Mouse (Mus musculus): ENCODE data around the gene Creb3.
"Not testable (repeated sequence)": the region's sequence is repeated elsewhere in the genome, so short reads cannot be mapped to it uniquely, and the experiment has no call there.

Creb3 gene

DNA sequence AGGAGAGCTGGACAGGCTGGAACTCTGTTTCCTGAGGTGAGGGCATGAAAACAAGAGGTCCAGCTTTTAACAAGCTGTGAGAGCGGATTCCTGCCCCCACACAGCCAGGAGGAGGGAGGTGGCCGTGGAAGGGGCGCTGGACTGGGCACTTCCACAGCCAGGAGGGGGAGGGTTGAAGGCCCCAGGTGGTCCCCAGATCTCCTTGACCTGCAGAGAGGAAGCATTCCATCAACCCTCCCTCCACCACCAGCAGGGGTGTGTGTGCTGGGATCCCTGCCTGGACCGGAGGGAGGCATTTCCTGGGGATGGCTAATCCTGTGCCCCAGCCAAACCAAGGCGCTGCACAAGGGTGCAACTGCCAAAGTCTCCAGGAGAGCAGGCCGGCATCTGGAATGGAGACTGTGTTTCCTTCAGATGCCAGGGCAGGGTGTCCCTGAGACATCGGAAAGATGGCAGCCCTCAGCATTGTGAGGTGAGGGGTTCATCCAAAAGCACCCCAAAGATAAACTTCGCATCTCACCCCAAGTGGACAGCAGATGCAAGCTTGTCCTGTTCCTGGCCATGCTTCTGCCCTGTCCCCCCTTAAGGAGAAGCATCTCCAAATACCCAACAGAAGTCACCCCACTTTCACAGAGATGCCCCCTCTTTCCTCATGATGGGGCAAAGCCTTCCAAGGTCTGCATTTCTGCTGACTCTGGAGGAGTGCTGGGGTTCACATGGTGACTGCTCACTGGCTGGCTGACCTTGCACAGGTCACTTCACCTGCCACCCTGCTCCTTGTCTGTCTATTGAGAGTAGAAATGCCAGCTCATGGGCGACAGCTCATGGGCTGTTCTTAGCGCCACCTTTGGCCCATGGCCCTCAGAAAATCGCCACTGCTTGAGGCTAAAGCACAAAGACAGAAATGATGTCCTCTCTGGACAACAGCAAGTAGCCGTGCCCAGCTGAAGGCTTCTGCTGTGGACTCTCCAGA lies 22.6 kb downstream of the Creb3 start, which contains the start of gene Msmp:
Gene Msmp (minus strand): TSS at position 51 of the 973 bp plus-strand sequence.
- no peak for DNase-seq

DNA sequence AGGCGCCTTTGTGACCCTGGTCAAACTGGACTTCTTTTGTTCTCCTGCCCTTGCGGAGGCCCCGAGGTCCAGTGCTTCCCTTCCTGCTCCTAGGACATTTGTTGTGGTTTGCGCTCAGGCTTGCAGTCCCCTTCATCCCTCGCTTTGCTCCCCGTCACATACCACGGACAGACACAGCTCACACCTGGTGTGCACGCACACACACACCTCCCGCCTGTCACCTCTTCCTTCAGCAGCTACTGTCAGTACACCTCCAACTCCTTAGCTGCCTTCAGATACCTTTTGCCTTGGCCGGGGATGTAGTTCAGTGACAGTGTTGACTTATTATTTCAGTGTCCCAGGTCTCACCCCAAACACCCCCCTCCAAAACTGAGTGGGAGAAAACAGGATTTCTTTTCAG lies 23.6 kb downstream of the Creb3 start:
- no peak for DNase-seq

DNA sequence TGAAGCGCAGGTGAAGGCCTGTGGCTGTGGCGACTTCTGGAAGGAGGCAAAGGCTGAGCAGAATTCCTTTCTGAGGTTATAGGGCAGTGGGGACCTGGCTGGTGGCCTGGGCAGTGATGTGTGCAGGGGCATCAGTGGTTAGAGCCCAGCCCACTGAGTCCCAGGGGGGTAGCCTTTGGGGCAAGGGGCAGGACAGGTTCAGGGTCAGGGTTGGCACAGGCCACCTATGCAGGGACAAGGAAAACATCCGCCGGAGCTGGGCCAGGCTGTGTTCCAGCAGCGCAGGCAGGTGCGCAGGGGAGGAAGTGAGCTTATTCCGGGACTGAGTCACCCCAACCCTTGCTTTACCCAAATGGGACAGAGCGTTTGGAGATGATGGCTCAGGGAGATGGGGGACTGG lies 24.3 kb downstream of the Creb3 start:
- DNase-seq: no peak

GRCm38 (mm10) chr4:43587681-43588080 lies 25.5 kb downstream of the Creb3 start:
- no peak for DNase-seq

GRCm38 (mm10) chr4:43591543-43591942 lies 29.4 kb downstream of the Creb3 start:
- no peak for DNase-seq

GRCm38 (mm10) chr4:43591961-43592360 lies 29.8 kb downstream of the Creb3 start:
- no peak for DNase-seq

GRCm38 (mm10) chr4:43593453-43593852 lies 31.3 kb downstream of the Creb3 start:
- no peak for DNase-seq

DNA sequence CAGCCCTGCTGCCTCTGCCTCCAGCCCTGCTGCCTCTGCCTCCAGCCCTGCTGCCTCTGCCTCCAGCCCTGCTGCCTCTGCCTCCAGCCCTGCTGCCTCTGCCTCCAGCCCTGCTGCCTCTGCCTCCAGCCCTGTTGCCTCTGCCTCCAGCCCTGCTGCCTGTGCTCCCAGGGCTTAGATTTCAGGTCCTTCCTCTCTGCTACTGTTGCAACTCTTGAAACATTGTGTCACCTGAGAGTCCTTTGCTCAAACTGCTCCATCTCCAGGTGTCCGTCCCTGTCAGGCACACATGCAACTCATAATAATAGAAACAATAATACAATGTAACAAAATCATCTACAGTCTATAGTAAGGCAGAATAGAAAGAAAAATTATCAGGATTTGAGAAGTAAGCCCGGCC lies 34.5 kb downstream of the Creb3 start:
- not testable (repeated sequence) for DNase-seq

GRCm38 (mm10) chr4:43598200-43598599 lies 36.1 kb downstream of the Creb3 start:
- DNase-seq: no peak

DNA sequence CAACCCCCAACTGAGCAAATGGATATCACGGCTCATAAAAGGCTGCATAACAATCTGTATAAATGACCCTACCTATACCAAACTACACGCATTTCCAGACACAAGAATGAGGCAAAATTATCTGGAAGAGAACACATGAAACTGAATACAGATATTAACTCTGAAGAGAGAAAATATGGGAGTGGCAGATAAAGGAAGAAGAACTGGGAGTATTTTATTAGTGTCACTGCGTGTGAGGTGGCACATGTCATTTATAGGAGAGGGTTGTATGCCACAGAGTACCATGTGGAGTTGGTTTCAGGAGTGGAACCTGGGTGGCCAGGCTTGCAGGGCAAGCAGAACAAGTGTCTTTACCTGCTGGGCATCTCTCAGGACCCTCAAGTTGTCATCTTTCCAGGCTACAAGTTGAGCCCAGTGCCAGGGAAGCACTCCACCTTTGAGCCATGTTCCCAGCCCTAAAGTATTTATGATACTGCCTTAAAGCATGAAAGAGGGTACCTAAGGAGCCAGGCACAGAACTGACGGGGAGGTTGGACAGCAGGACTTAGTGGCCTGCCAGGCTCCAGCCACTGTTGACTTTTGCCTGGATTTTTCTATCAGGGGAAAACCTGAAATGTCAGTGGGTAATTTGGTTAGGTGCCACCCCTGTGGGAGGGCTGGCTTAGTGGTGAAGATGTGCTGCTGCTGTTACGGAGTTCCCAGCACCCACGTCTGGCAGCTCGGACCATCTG lies 36.7 kb downstream of the Creb3 start:
- no peak for DNase-seq

- DNase-seq: no peak
Measured at GRCm38 (mm10) chr4:43600195-43600934, 38.2 kb downstream of the Creb3 start.

DNA sequence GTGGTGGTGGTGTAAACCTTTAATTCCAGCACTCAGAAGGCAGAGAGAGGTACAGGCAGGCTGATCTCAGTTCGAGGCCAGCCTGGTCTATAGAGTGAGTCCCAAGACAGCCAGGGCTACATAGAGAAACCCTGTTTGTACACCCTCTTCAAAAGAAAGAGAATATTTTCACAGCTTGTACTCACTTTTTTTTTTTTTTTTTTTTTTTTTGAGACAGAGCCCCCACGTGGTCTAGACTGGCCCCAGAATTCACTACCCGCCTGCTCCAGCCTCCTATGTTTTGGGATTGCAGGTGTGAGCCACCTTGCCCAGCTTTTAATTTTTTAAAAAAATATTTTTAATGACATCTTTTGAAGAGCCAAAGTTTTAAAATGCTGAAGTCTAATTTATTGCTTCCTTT lies 42.0 kb downstream of the Creb3 start:
- no peak for DNase-seq

DNA sequence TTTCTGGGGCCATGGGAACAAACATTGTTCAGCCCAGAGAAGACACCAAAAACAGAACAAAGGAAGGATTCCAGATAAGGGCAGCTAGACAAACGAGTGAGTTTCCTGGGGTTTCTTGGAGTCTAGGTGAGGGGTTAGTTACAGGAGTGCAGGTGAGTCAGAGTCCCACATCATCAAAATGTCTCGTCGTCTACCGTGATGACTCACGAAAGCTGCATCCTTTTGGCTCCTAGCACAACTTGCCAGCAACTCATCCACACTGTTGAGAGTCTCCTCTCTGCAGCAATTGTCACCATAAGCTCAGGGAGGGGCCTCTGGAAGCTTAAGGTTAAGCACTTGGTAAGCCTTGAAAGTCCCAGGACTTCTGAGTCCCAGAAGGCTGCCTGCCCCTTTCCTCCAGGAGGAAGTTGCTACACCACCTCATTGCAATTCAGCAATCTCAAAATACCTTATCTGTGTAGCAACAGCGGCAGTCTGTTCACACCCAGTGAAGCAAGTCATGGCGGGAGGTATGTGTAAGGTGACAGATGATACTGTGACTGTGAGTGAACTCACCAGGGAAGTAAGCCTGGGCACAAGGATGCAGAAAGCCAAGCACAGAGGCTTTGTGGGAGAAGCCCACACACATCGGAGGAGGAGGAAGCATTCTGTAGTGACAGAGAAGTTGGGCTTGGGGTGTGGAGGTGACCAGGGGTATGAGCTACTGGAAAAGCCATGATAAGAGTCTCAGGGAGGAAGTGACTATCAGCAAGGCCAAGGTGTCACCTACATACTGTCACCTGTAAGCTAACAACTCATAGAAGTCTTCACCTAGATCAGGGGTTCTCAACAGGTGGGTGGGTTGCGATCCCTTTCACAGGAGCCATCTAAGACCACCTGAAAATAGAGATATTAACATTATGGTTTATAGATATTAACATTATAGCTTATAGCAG lies 42.9 kb downstream of the Creb3 start:
- DNase-seq: no peak

DNA sequence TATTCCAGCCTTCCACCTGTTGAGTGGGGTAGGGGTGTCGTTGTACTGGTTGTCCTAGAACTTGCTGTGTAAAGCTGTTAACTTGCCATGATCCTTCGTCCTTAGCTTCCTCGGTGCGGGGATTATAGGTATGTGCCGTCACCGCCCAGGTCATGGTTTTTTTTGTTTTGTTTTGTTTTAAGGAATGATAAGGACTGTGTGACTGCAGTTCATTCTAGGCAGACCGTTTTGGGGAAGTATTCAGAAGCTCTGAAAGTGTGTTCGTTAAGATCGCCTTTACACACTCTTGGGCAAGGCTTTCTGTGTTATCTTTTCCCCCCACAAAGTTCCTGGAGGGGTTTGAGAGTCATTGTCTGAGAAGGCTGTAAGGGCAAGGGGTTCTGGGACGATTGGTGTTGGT lies 50.4 kb downstream of the Creb3 start:
- no peak for DNase-seq

GRCm38 (mm10) chr4:43613060-43613730 lies 51.1 kb downstream of the Creb3 start:
- DNase-seq: no peak
